In the genomic region with DNA sequence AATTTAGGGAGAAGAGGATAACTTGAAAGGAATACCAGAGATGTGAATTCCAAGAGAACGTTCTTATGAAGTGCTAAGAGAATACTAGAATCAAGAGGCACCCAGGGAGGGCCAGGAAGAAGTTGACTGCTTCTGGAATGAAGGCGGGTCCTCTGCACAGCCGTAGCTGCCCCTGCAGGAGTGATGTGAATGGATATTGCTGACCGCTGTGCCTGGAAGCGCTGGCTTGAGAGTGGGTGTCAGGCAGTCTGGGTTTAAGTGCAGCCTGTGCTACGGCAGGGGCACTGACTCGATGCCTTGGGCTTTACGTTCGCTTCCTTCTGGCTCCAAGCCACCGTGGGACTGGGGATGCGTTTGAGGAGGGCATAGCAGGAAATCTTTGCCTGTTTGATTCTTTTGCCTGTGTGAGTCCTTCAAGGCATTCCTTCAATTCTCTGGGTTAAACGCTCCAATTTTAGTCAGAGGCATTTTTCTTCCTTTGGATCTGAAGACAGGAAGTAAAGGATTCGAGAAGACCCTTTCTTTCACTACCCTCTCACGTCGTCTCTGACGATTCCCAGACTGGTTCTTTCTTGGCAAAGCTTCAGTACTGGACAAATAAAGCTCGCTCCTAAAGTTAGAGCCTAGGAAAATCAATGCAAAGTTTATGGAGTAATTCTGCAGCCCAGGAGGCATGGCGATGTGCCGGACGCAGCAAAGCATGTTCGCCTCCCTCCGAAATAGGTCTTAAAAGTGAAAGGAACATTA, we compare ENCODE assay signal across 7 mouse cellular contexts.
DNase-seq lines count a peak whose midpoint lies in the region; ATAC-seq and TF ChIP-seq lines count a peak whose summit lies in the region.

No protein-coding gene starts in this region.

- H3K9me3 ChIP-seq in liver, embryonic 12.5 days (replicated peaks) = no peaks in the 10 kb centered on the region
- H3K9me3 ChIP-seq in liver, postnatal 0 days (ENCODE audit: low read length) = no peaks in the 10 kb centered on the region
- H3K9me3 ChIP-seq in forebrain, postnatal 0 days (ENCODE audit: low read length) = no peaks in the 10 kb centered on the region
- no peaks in the 10 kb centered on the region for H3K9me3 ChIP-seq in intestine, embryonic 16.5 days (ENCODE audit: control insufficient read depth, low read length)
- H3K9me3 ChIP-seq in neural tube, embryonic 15.5 days (replicated peaks) = no peaks in the 10 kb centered on the region

- TF ChIP-seq CTCF in liver, postnatal 0 days (IDR thresholded peaks at IDR 0.05; ENCODE audit: low read depth) = no peak
- no peak for TF ChIP-seq CTCF in forebrain, postnatal 0 days (IDR thresholded peaks at IDR 0.05; ENCODE audit: low read depth)

- no peak for TF ChIP-seq EP300 in liver, postnatal 0 days (IDR thresholded peaks at IDR 0.05; ENCODE audit: low read depth)

- H3K4me2 ChIP-seq in liver, embryonic 12.5 days = peak overlapping the region; percentile 4; the same call in 1 of the 2 replicates
- H3K4me2 ChIP-seq in liver, postnatal 0 days (ENCODE audit: low read depth, low read length) = no peak overlapping the region
- peak overlapping the region; percentile 15; the same call in 1 of the 2 replicates for H3K4me2 ChIP-seq in forebrain, postnatal 0 days (ENCODE audit: low read depth)
- peak overlapping the region; percentile 43 for H3K4me2 ChIP-seq in intestine, embryonic 16.5 days (ENCODE audit: low read depth, low read length)
- H3K4me2 ChIP-seq in neural tube, embryonic 15.5 days = peak overlapping the region; percentile 43

- no peak overlapping the region for H3K27ac ChIP-seq in liver, embryonic 12.5 days
- H3K27ac ChIP-seq in liver, postnatal 0 days (ENCODE audit: low read depth) = no peak overlapping the region
- no peak overlapping the region for H3K27ac ChIP-seq in forebrain, postnatal 0 days (ENCODE audit: low read depth, low read length)
- H3K27ac ChIP-seq in intestine, embryonic 16.5 days (ENCODE audit: low read length) = no peak overlapping the region
- H3K27ac ChIP-seq in neural tube, embryonic 15.5 days (replicated peaks) = no peak overlapping the region

- no peak overlapping the region for H3K4me3 ChIP-seq in liver, embryonic 12.5 days
- no peak overlapping the region for H3K4me3 ChIP-seq in liver, postnatal 0 days (ENCODE audit: low read depth, low read length)
- no peak overlapping the region for H3K4me3 ChIP-seq in forebrain, postnatal 0 days (ENCODE audit: low read depth, low read length)
- H3K4me3 ChIP-seq in intestine, embryonic 16.5 days (ENCODE audit: low read length) = peak overlapping the region; percentile 6
- H3K4me3 ChIP-seq in neural tube, embryonic 15.5 days (replicated peaks) = no peak overlapping the region

- 50% methylated on average over 22 of the region's 22 CpGs for WGBS in liver, embryonic 12.5 days (ENCODE audit: insufficient replicate concordance)
- 52% methylated on average over 22 of the region's 22 CpGs for WGBS in liver, postnatal 0 days (ENCODE audit: insufficient replicate concordance)
- WGBS in forebrain, postnatal 0 days = 38% methylated on average over 22 of the region's 22 CpGs
- WGBS in intestine, embryonic 16.5 days = 29% methylated on average over 22 of the region's 22 CpGs
- WGBS in neural tube, embryonic 15.5 days = 32% methylated on average over 22 of the region's 22 CpGs

- DNase-seq in liver, postnatal 0 days = no peak
- DNase-seq in forebrain, postnatal 0 days = no peak
- DNase-seq in left cerebral cortex, adult 9 months (ENCODE audit: low spot score in 2 of 2) = no peak
- no peak for DNase-seq in adrenal gland, postnatal 14 days

- no peak for ATAC-seq in liver, embryonic 12.5 days
- no peak for ATAC-seq in liver, postnatal 0 days
- no peak for ATAC-seq in forebrain, postnatal 0 days
- no peak for ATAC-seq in intestine, embryonic 16.5 days
- ATAC-seq in neural tube, embryonic 15.5 days (ENCODE audit: low FRiP score) = no peak

- H3K36me3 ChIP-seq in liver, embryonic 12.5 days = no peaks in the 10 kb centered on the region
- H3K36me3 ChIP-seq in liver, postnatal 0 days (replicated peaks; ENCODE audit: insufficient read depth, low read length) = no peaks in the 10 kb centered on the region
- H3K36me3 ChIP-seq in forebrain, postnatal 0 days (ENCODE audit: insufficient read depth) = no peaks in the 10 kb centered on the region
- no peaks in the 10 kb centered on the region for H3K36me3 ChIP-seq in intestine, embryonic 16.5 days (ENCODE audit: control insufficient read depth, insufficient read depth, low read length)
- no peaks in the 10 kb centered on the region for H3K36me3 ChIP-seq in neural tube, embryonic 15.5 days

- no peak overlapping the region for H3K9ac ChIP-seq in liver, embryonic 12.5 days
- no peak overlapping the region for H3K9ac ChIP-seq in liver, postnatal 0 days (replicated peaks)
- H3K9ac ChIP-seq in forebrain, postnatal 0 days = no peak overlapping the region
- no peak overlapping the region for H3K9ac ChIP-seq in intestine, embryonic 16.5 days (ENCODE audit: low read depth, low read length)
- H3K9ac ChIP-seq in neural tube, embryonic 15.5 days (replicated peaks) = no peak overlapping the region; the same call in 1 of the 2 replicates

- H3K4me1 ChIP-seq in liver, embryonic 12.5 days = no peaks in the 10 kb centered on the region
- no peaks in the 10 kb centered on the region for H3K4me1 ChIP-seq in liver, postnatal 0 days (ENCODE audit: insufficient read depth)
- H3K4me1 ChIP-seq in forebrain, postnatal 0 days (ENCODE audit: insufficient read depth) = no peaks in the 10 kb centered on the region
- no peaks in the 10 kb centered on the region; the same call in 1 of the 2 replicates for H3K4me1 ChIP-seq in intestine, embryonic 16.5 days (ENCODE audit: control insufficient read depth, insufficient read depth, low read length)
- peaks cover 16% of the 10 kb centered on the region for H3K4me1 ChIP-seq in neural tube, embryonic 15.5 days

- H3K27me3 ChIP-seq in liver, embryonic 12.5 days (replicated peaks) = no peaks in the 10 kb centered on the region
- no peaks in the 10 kb centered on the region for H3K27me3 ChIP-seq in liver, postnatal 0 days (ENCODE audit: insufficient read depth, low read length)
- no peaks in the 10 kb centered on the region for H3K27me3 ChIP-seq in forebrain, postnatal 0 days (ENCODE audit: insufficient read depth, low read length)
- H3K27me3 ChIP-seq in intestine, embryonic 16.5 days (replicated peaks; ENCODE audit: control insufficient read depth, insufficient read depth, low read length) = no peaks in the 10 kb centered on the region
- H3K27me3 ChIP-seq in neural tube, embryonic 15.5 days (replicated peaks) = no peaks in the 10 kb centered on the region
